Mouse (Mus musculus) midbrain, postnatal 0 days (tissue): ENCODE data around the gene Klrb1f. TPM values are rescaled to one million over a fixed set of nuclear protein-coding genes. Genes with fewer than 3 reads are reported as not detected.

Source experiments
- ATAC-seq: fragments of 200-750 bp; cut with Nextera tagmentation; 2 replicates; pipeline ENCODE4 v1.8.0; 2017; ENCODE audit warnings: moderate number of reproducible peaks, mild to moderate bottlenecking, moderate TSS enrichment, moderate library complexity; ENCODE audit not compliant: low FRiP score
- DNase-seq: peaks from one replicate; pipeline ENCODE4 v3.0.0-alpha.2; 2015; ENCODE audit warnings: low spot score
- H3K27ac ChIP-seq: fragments of 300-500 bp; sonication (generic); 2 replicates; pipeline ENCODE4 v1.5.1; 2014; ENCODE audit warnings: low read depth, mild to moderate bottlenecking, low read length, mixed read lengths
- H3K27me3 ChIP-seq: fragments of 300-500 bp; sonication (generic); 2 replicates; pipeline ENCODE4 v1.6.1; 2014; ENCODE audit warnings: low read length, control low read depth, mixed read lengths; ENCODE audit not compliant: insufficient read depth
- H3K36me3 ChIP-seq: fragments of 300-500 bp; sonication (generic); 2 replicates; pipeline ENCODE4 v1.6.1; 2014; ENCODE audit warnings: low read length, control low read depth, mixed read lengths; ENCODE audit not compliant: insufficient read depth
- H3K4me1 ChIP-seq: fragments of 300-500 bp; sonication (generic); 2 replicates; pipeline ENCODE4 v1.6.1; 2014; ENCODE audit warnings: mild to moderate bottlenecking, control low read depth, antibody characterized with exemption, low read length, mixed read lengths; ENCODE audit not compliant: insufficient read depth
- H3K4me2 ChIP-seq: fragments of 300-500 bp; sonication (generic); 2 replicates; pipeline ENCODE4 v1.6.1; 2014; ENCODE audit warnings: low read depth, mild to moderate bottlenecking, low read length, mixed read lengths; ENCODE audit not compliant: poor library complexity, severe bottlenecking
- H3K4me3 ChIP-seq: fragments of 300-500 bp; sonication (generic); 2 replicates; pipeline ENCODE4 v1.5.1; 2014; ENCODE audit warnings: low read depth, mild to moderate bottlenecking, low read length, moderate library complexity
- H3K9ac ChIP-seq: fragments of 300-500 bp; sonication (generic); replicated peaks from 2 replicates; pipeline ENCODE4 v1.6.1; 2014; ENCODE audit warnings: mild to moderate bottlenecking, low read length, moderate library complexity, mixed read lengths; ENCODE audit not compliant: poor library complexity, severe bottlenecking
- H3K9me3 ChIP-seq: fragments of 300-500 bp; sonication (generic); 2 replicates; pipeline ENCODE4 v1.6.1; 2016; ENCODE audit warnings: low read length, control low read depth
- CTCF ChIP-seq: IDR thresholded peaks from 2 replicates; pipeline ENCODE4 v1.5.1; 2016; ENCODE audit warnings: antibody characterized with exemption, mild to moderate bottlenecking
- WGBS: fragments of 180-500 bp; shearing (Covaris S2); extraction: QIAGEN DNeasy Blood & Tissue Kit; methylation state at CpG from one replicate; pipeline ENCODE4 v1.1.7; 2014; 5-methylcytosine and 5-hydroxymethylcytosine counted together
- polyA plus RNA-seq: library from polyadenylated mRNA; unstranded; fragments of >200 nt; fragmentation: Nextera tagmentation; extraction: Ambion mirVana; gene quantifications from 2 replicates; pipeline ENCODE4 v1.2.1, GENCODE M21; 2015
- total RNA-seq: library from RNA; depleted of rRNA; stranded (reverse); fragments of >200 nt; gene quantifications from 2 replicates; pipeline ENCODE4 v1.2.3, GENCODE M21; 2014

Klrb1f gene
- total and polyA plus RNA-seq, 2 experiments from 2014 or later = 0.46 to 0.93 TPM

DNA sequence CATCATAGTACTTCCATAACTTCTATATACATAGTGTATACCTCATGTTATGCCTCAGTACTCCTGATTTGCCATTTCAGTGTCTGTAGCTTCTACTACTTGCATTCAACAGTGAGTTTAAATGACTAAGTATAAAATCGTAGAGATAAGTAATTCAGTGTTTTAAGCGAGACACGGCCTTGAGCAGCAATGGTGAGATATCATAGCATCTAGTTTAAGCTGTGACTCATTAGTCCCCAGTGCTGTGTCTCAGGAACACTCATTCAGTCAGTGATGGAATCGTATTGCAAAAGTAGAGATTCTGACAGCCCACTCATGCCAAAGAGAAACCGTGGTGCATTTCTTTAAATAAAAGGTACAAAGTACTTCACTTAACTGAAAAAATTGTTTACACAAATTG, 6.0 kb downstream of the Klrb1f start:
- ATAC-seq = no peak
- no peak overlapping the region for H3K9ac ChIP-seq

GRCm38 (mm10) chr6:129056237-129056636, 10.5 kb downstream of the Klrb1f start:
- Histone ChIP-seq H3K36me3 (no peaks in the 10 kb centered on the region), H3K27me3 (no peaks in the 10 kb centered on the region), H3K27ac (no peak overlapping the region), H3K4me1 (no peaks in the 10 kb centered on the region), H3K9me3 (no peaks in the 10 kb centered on the region), H3K4me3 (no peak overlapping the region), H3K9ac (no peak overlapping the region), H3K4me2 (no peak overlapping the region)
- no peak for TF ChIP-seq CTCF
- DNase-seq (no peak), ATAC-seq (no peak)
- WGBS = 86% methylated on average over 3 of the region's 3 CpGs

More for the DNA sequence above, 6.0 kb downstream of the Klrb1f start:
- no peak overlapping the region for H3K4me2 ChIP-seq
- no peak for DNase-seq
- H3K4me3 ChIP-seq = no peak overlapping the region
- 90% methylated on average over 5 of the region's 5 CpGs for WGBS
- H3K36me3 ChIP-seq = no peaks in the 10 kb centered on the region
- no peaks in the 10 kb centered on the region for H3K4me1 ChIP-seq
- H3K9me3 ChIP-seq = no peaks in the 10 kb centered on the region
- TF ChIP-seq CTCF = no peak
- no peaks in the 10 kb centered on the region for H3K27me3 ChIP-seq
- no peak overlapping the region for H3K27ac ChIP-seq

- Histone ChIP-seq H3K9ac (no peak overlapping the region), H3K27ac (no peak overlapping the region), H3K4me2 (no peak overlapping the region), H3K27me3 (no peaks in the 10 kb centered on the region), H3K36me3 (no peaks in the 10 kb centered on the region), H3K9me3 (no peaks in the 10 kb centered on the region), H3K4me3 (no peak overlapping the region), H3K4me1 (no peaks in the 10 kb centered on the region)
- DNase-seq = no peak
- TF ChIP-seq CTCF = no peak
- no peak for ATAC-seq
Observed at GRCm38 (mm10) chr6:129058013-129058412, 12.3 kb downstream of the Klrb1f start.

DNA sequence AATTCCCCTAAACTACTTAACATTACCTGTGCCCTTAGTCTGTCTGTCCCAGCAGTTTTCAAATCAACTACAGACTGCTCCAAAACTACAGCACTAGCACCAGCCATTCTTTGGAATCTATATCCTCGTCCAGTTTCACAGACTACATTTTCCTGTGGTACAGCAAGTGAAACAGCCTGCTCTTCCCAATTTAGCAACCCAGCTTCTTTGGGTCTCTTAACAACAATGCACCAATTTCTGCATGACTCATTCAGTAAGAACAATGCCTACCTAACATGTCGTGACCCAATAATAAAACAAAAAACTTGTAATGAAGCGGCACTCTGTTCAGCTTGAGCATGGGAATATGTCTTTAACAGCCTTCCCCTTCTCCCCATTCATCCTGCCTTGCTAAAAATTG, 19.7 kb downstream of the Klrb1f start:
- ATAC-seq = no peak
- Histone ChIP-seq H3K4me1 (no peaks in the 10 kb centered on the region), H3K9ac (no peak overlapping the region), H3K36me3 (no peaks in the 10 kb centered on the region), H3K4me3 (no peak overlapping the region), H3K9me3 (no peaks in the 10 kb centered on the region), H3K27ac (no peak overlapping the region), H3K27me3 (no peaks in the 10 kb centered on the region), H3K4me2 (no peak overlapping the region)
- TF ChIP-seq CTCF = no peak
- no peak for DNase-seq
- whole genome bisulfite sequencing = 80% methylated on average over 3 of the region's 3 CpGs

GRCm38 (mm10) chr6:129065857-129066256, 20.2 kb downstream of the Klrb1f start:
- Histone ChIP-seq H3K9ac (no peak overlapping the region), H3K4me1 (no peaks in the 10 kb centered on the region), H3K4me3 (no peak overlapping the region), H3K27me3 (no peaks in the 10 kb centered on the region), H3K36me3 (no peaks in the 10 kb centered on the region), H3K27ac (no peak overlapping the region), H3K9me3 (no peaks in the 10 kb centered on the region), H3K4me2 (no peak overlapping the region)
- ATAC-seq (no peak), DNase-seq (no peak)
- no peak for TF ChIP-seq CTCF
- 93% methylated on average over 3 of the region's 3 CpGs for WGBS

DNA sequence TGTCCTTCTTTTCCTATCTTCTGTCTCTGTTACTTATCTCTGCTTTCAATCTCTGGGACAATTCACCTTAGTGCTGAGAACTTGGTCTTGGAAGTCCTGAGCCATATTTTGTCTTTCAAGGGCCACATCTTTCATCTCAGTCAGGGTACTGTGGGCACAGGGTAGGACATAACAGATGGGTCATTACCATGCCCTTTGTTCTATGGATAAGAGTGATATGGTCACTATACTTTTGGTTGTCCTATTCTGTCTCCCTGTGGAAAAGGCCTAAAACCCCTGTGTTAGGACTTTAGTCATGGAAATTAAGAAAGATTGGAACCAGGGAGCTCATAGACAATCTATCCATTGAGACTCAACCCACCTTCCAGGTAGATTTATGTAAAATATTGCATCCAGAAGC, 20.8 kb downstream of the Klrb1f start:
- no peak overlapping the region for H3K4me3 ChIP-seq
- no peak overlapping the region for H3K9ac ChIP-seq
- ATAC-seq = no peak
- no peaks in the 10 kb centered on the region for H3K27me3 ChIP-seq
- H3K36me3 ChIP-seq = no peaks in the 10 kb centered on the region
- no peak overlapping the region for H3K4me2 ChIP-seq
- no peak for TF ChIP-seq CTCF
- DNase-seq = no peak
- no peak overlapping the region for H3K27ac ChIP-seq
- no peaks in the 10 kb centered on the region for H3K4me1 ChIP-seq
- H3K9me3 ChIP-seq = no peaks in the 10 kb centered on the region
